Mouse (Mus musculus): Measurements from ENCODE around the gene Spag9. TPM values are rescaled to one million over a fixed set of nuclear protein-coding genes. Genes with fewer than 3 reads are reported as not detected.

The Spag9 gene
- polyA plus RNA-seq, 1 experiment from 2014 or later = 82.7 TPM

GRCm38 (mm10) chr11:93972951-93973350 is 22.9 kb upstream of the Spag9 start:
- Histone ChIP-seq H3K36me3 (ENCODE audit: control insufficient read depth, insufficient read depth, low read length) (no peaks in the 10 kb centered on the region), H3K9me3 (replicated peaks; ENCODE audit: control insufficient read depth, low read length, poor library complexity, severe bottlenecking) (no peaks in the 10 kb centered on the region), H3K27ac (ENCODE audit: low read length) (no peak overlapping the region), H3K4me2 (ENCODE audit: low read length) (no peak overlapping the region), H3K4me1 (ENCODE audit: control insufficient read depth, insufficient read depth, low read length) (0 out of 2 replicates have a peak, but pooled peaks cover 5% of the 10 kb centered on the region), H3K27me3 (ENCODE audit: control insufficient read depth, insufficient read depth, low read depth, low read length) (no peaks in the 10 kb centered on the region), H3K4me3 (ENCODE audit: low read depth, low read length) (no peak overlapping the region), H3K9ac (ENCODE audit: low read depth, low read length) (no peak overlapping the region)
- no peak for ATAC-seq
- WGBS = 87% methylated on average over 5 of the region's 5 CpGs

GRCm38 (mm10) chr11:93979502-93980049 is 16.3 kb upstream of the Spag9 start:
- no peak for ATAC-seq
- no peaks in the 10 kb centered on the region for H3K9me3 ChIP-seq (replicated peaks; ENCODE audit: control insufficient read depth, low read length, poor library complexity, severe bottlenecking)
- H3K36me3 ChIP-seq (ENCODE audit: control insufficient read depth, insufficient read depth, low read length) = no peaks in the 10 kb centered on the region
- H3K4me1 ChIP-seq (ENCODE audit: control insufficient read depth, insufficient read depth, low read length) = no peaks in the 10 kb centered on the region
- no peak overlapping the region for H3K9ac ChIP-seq (ENCODE audit: low read depth, low read length)
- no peak overlapping the region for H3K4me3 ChIP-seq (ENCODE audit: low read depth, low read length)
- no peak overlapping the region for H3K27ac ChIP-seq (ENCODE audit: low read length)
- H3K27me3 ChIP-seq (ENCODE audit: control insufficient read depth, insufficient read depth, low read depth, low read length) = no peaks in the 10 kb centered on the region
- WGBS = 70% methylated on average over 6 of the region's 6 CpGs
- H3K4me2 ChIP-seq (ENCODE audit: low read length) = no peak overlapping the region

GRCm38 (mm10) chr11:93984619-93985018 is 11.3 kb upstream of the Spag9 start:
- Histone ChIP-seq H3K27me3 (ENCODE audit: control insufficient read depth, insufficient read depth, low read depth, low read length) (no peaks in the 10 kb centered on the region; the same call in 1 of the 2 replicates), H3K27ac (ENCODE audit: low read length) (no peak overlapping the region), H3K36me3 (ENCODE audit: control insufficient read depth, insufficient read depth, low read length) (no peaks in the 10 kb centered on the region), H3K4me2 (ENCODE audit: low read length) (no peak overlapping the region), H3K4me3 (ENCODE audit: low read depth, low read length) (no peak overlapping the region), H3K4me1 (ENCODE audit: control insufficient read depth, insufficient read depth, low read length) (no peaks in the 10 kb centered on the region), H3K9me3 (replicated peaks; ENCODE audit: control insufficient read depth, low read length, poor library complexity, severe bottlenecking) (no peaks in the 10 kb centered on the region), H3K9ac (ENCODE audit: low read depth, low read length) (no peak overlapping the region)
- ATAC-seq = no peak
- 92% methylated on average over 3 of the region's 3 CpGs for WGBS

GRCm38 (mm10) chr11:93985265-93985664 is 10.6 kb upstream of the Spag9 start:
- Histone ChIP-seq H3K4me2 (ENCODE audit: low read length) (no peak overlapping the region), H3K36me3 (ENCODE audit: control insufficient read depth, insufficient read depth, low read length) (no peaks in the 10 kb centered on the region), H3K4me1 (ENCODE audit: control insufficient read depth, insufficient read depth, low read length) (no peaks in the 10 kb centered on the region), H3K9ac (ENCODE audit: low read depth, low read length) (no peak overlapping the region), H3K9me3 (replicated peaks; ENCODE audit: control insufficient read depth, low read length, poor library complexity, severe bottlenecking) (no peaks in the 10 kb centered on the region), H3K27me3 (ENCODE audit: control insufficient read depth, insufficient read depth, low read depth, low read length) (no peaks in the 10 kb centered on the region; the same call in 1 of the 2 replicates), H3K27ac (ENCODE audit: low read length) (no peak overlapping the region), H3K4me3 (ENCODE audit: low read depth, low read length) (no peak overlapping the region)
- ATAC-seq = no peak
- 92% methylated on average over 5 of the region's 5 CpGs for WGBS

GRCm38 (mm10) chr11:93986298-93986697 is 9.6 kb upstream of the Spag9 start:
- no peak overlapping the region for H3K9ac ChIP-seq (ENCODE audit: low read depth, low read length)
- no peaks in the 10 kb centered on the region for H3K36me3 ChIP-seq (ENCODE audit: control insufficient read depth, insufficient read depth, low read length)
- no peak overlapping the region for H3K27ac ChIP-seq (ENCODE audit: low read length)
- H3K4me3 ChIP-seq (ENCODE audit: low read depth, low read length) = no peak overlapping the region
- no peak overlapping the region for H3K4me2 ChIP-seq (ENCODE audit: low read length)
- H3K9me3 ChIP-seq (replicated peaks; ENCODE audit: control insufficient read depth, low read length, poor library complexity, severe bottlenecking) = no peaks in the 10 kb centered on the region
- no peaks in the 10 kb centered on the region; the same call in 1 of the 2 replicates for H3K27me3 ChIP-seq (ENCODE audit: control insufficient read depth, insufficient read depth, low read depth, low read length)
- no peak for ATAC-seq
- no peaks in the 10 kb centered on the region for H3K4me1 ChIP-seq (ENCODE audit: control insufficient read depth, insufficient read depth, low read length)

GRCm38 (mm10) chr11:93987026-93987425 is 8.9 kb upstream of the Spag9 start:
- no peaks in the 10 kb centered on the region; the same call in 1 of the 2 replicates for H3K27me3 ChIP-seq (ENCODE audit: control insufficient read depth, insufficient read depth, low read depth, low read length)
- no peaks in the 10 kb centered on the region for H3K9me3 ChIP-seq (replicated peaks; ENCODE audit: control insufficient read depth, low read length, poor library complexity, severe bottlenecking)
- ATAC-seq = no peak
- H3K4me1 ChIP-seq (ENCODE audit: control insufficient read depth, insufficient read depth, low read length) = no peaks in the 10 kb centered on the region
- no peaks in the 10 kb centered on the region for H3K36me3 ChIP-seq (ENCODE audit: control insufficient read depth, insufficient read depth, low read length)
- H3K9ac ChIP-seq (ENCODE audit: low read depth, low read length) = no peak overlapping the region
- no peak overlapping the region for H3K4me3 ChIP-seq (ENCODE audit: low read depth, low read length)
- no peak overlapping the region for H3K4me2 ChIP-seq (ENCODE audit: low read length)
- H3K27ac ChIP-seq (ENCODE audit: low read length) = no peak overlapping the region
- WGBS = 90% methylated on average over 4 of the region's 4 CpGs

- WGBS = 80% methylated on average over 8 of the region's 8 CpGs
- H3K4me3 ChIP-seq (ENCODE audit: low read depth, low read length) = no peak overlapping the region
- no peaks in the 10 kb centered on the region for H3K4me1 ChIP-seq (ENCODE audit: control insufficient read depth, insufficient read depth, low read length)
- no peaks in the 10 kb centered on the region for H3K9me3 ChIP-seq (replicated peaks; ENCODE audit: control insufficient read depth, low read length, poor library complexity, severe bottlenecking)
- no peak overlapping the region for H3K9ac ChIP-seq (ENCODE audit: low read depth, low read length)
- no peak overlapping the region for H3K4me2 ChIP-seq (ENCODE audit: low read length)
- no peak for ATAC-seq
- no peaks in the 10 kb centered on the region for H3K36me3 ChIP-seq (ENCODE audit: control insufficient read depth, insufficient read depth, low read length)
- no peaks in the 10 kb centered on the region; the same call in 1 of the 2 replicates for H3K27me3 ChIP-seq (ENCODE audit: control insufficient read depth, insufficient read depth, low read depth, low read length)
- H3K27ac ChIP-seq (ENCODE audit: low read length) = no peak overlapping the region
These were observed 8.1 kb upstream of the Spag9 start for GRCm38 (mm10) chr11:93987625-93988327.

GRCm38 (mm10) chr11:93988328-93989062 is 7.4 kb upstream of the Spag9 start:
- 70% methylated on average over 12 of the region's 12 CpGs for WGBS
- Histone ChIP-seq H3K36me3 (ENCODE audit: control insufficient read depth, insufficient read depth, low read length) (no peaks in the 10 kb centered on the region), H3K4me1 (ENCODE audit: control insufficient read depth, insufficient read depth, low read length) (no peaks in the 10 kb centered on the region), H3K9ac (ENCODE audit: low read depth, low read length) (no peak overlapping the region), H3K9me3 (replicated peaks; ENCODE audit: control insufficient read depth, low read length, poor library complexity, severe bottlenecking) (no peaks in the 10 kb centered on the region), H3K4me3 (ENCODE audit: low read depth, low read length) (no peak overlapping the region), H3K4me2 (ENCODE audit: low read length) (no peak overlapping the region), H3K27me3 (ENCODE audit: control insufficient read depth, insufficient read depth, low read depth, low read length) (no peaks in the 10 kb centered on the region; the same call in 1 of the 2 replicates), H3K27ac (ENCODE audit: low read length) (no peak overlapping the region)
- ATAC-seq = no peak

- peak overlapping the region; percentile 91; the same call in 1 of the 2 replicates for H3K9ac ChIP-seq (ENCODE audit: low read depth, low read length)
These were observed 1.4 kb upstream of the Spag9 start for GRCm38 (mm10) chr11:93994531-93994930.

More at GRCm38 (mm10) chr11:93994531-93994930, 1.4 kb upstream of the Spag9 start:
- Histone ChIP-seq H3K27ac (ENCODE audit: low read length) (peak overlapping the region; percentile 93), H3K4me3 (ENCODE audit: low read depth, low read length) (peak overlapping the region; percentile 78; the same call in 1 of the 2 replicates), H3K27me3 (ENCODE audit: control insufficient read depth, insufficient read depth, low read depth, low read length) (no peaks in the 10 kb centered on the region), H3K4me2 (ENCODE audit: low read length) (peak overlapping the region; percentile 97), H3K36me3 (ENCODE audit: control insufficient read depth, insufficient read depth, low read length) (no peaks in the 10 kb centered on the region), H3K4me1 (ENCODE audit: control insufficient read depth, insufficient read depth, low read length) (peaks cover 26% of the 10 kb centered on the region), H3K9me3 (replicated peaks; ENCODE audit: control insufficient read depth, low read length, poor library complexity, severe bottlenecking) (no peaks in the 10 kb centered on the region)
- 56% methylated on average over 5 of the region's 5 CpGs for WGBS
- no peak for ATAC-seq
